Mouse (Mus musculus) heart, adult 2 months (tissue): ENCODE data around the gene Eid3. TPM values are rescaled to one million over a fixed set of nuclear protein-coding genes. Genes with fewer than 3 reads are reported as not detected.

ENCODE experiments used
- DNase-seq, 2 experiments: peaks; one replicate each; pipeline ENCODE4 v3.0.0; 2021
- H3K27ac ChIP-seq: fragments of 200-600 bp; 2 replicates; pipeline ENCODE4 v1.8.1; 2022
- H3K27me3 ChIP-seq: fragments of 200-500 bp; 2 replicates; pipeline ENCODE4 v1.6.1; 2012; ENCODE audit warnings: mild to moderate bottlenecking, low read length, inconsistent platforms, mixed read lengths; ENCODE audit not compliant: control insufficient read depth, insufficient read depth
- H3K36me3 ChIP-seq: fragments of 200-500 bp; 2 replicates; pipeline ENCODE4 v1.6.1; 2012; ENCODE audit warnings: low read length, inconsistent platforms; ENCODE audit not compliant: control insufficient read depth, insufficient read depth
- H3K4me1 ChIP-seq: fragments of 200-500 bp; 2 replicates; pipeline ENCODE4 v1.6.1; 2011; ENCODE audit warnings: low read length; ENCODE audit not compliant: control insufficient read depth, insufficient read depth
- H3K4me3 ChIP-seq: fragments of 200-600 bp; 2 replicates; pipeline ENCODE4 v1.8.1; 2022
- H3K79me2 ChIP-seq: fragments of 200-500 bp; replicated peaks from 2 replicates; pipeline ENCODE4 v1.6.1; 2012; ENCODE audit warnings: mild to moderate bottlenecking, inconsistent platforms, low read length, moderate library complexity, mixed read lengths; ENCODE audit not compliant: control insufficient read depth, insufficient read depth
- H3K9ac ChIP-seq: fragments of 200-500 bp; 2 replicates; pipeline ENCODE4 v1.6.1; 2012; ENCODE audit warnings: low read depth, mild to moderate bottlenecking, control low read depth, inconsistent platforms, low read length, mixed read lengths
- CTCF ChIP-seq: fragments of 200-600 bp; IDR thresholded peaks from 2 replicates; pipeline ENCODE4 v1.8.1; 2022; ENCODE audit warnings: antibody characterized with exemption, mild to moderate bottlenecking, moderate library complexity
- EP300 ChIP-seq: fragments of 200-500 bp; IDR thresholded peaks from 2 replicates; pipeline ENCODE4 v1.6.1; 2011; ENCODE audit warnings: low read depth, low read length, control low read depth; ENCODE audit not compliant: insufficient read depth
- POLR2A ChIP-seq: fragments of 200-500 bp; IDR thresholded peaks from 2 replicates; pipeline ENCODE4 v1.6.1; 2011; ENCODE audit warnings: mild to moderate bottlenecking, low read depth, low read length, control low read depth; ENCODE audit not compliant: insufficient read depth
- WGBS: fragments of 180-500 bp; shearing (Covaris S2); methylation state at CpG from one replicate; pipeline ENCODE4 v1.1.7; 2018; 5-methylcytosine and 5-hydroxymethylcytosine counted together
- intact Hi-C: fragments of 180-260 bp; cut with DNase I; formaldehyde crosslinking; loops from one replicate; pipeline ENCODE4 v1.15.1; 2025
- long read RNA-seq: library from polyadenylated mRNA; stranded (forward); transcript quantifications from one replicate; pipeline ENCODE4 v2.0.0, GENCODE M21; 2021
- polyA plus RNA-seq: library from polyadenylated mRNA; depleted of rRNA; stranded (reverse); fragments of >200 nt; gene quantifications from 2 replicates; pipeline ENCODE4 v1.2.3, GENCODE M21; 2012; rRNA removed
- total RNA-seq, 2 experiments: library from RNA; stranded (reverse); gene quantifications; 2 replicates each; pipeline ENCODE4 v1.2.3; 2021

The Eid3 gene
- total RNA-seq = under 1 TPM; 0.45 to 0.63 TPM
- 0.18 and 0.21 TPM in 2 replicates for polyA plus RNA-seq
- long read RNA-seq = 0 reads

- intact Hi-C loops = no loop called here
- TF ChIP-seq POLR2A = no peak
- TF ChIP-seq EP300 = no peak
- TF ChIP-seq CTCF = no peak
- WGBS = 76% methylated on average over 9 of the region's 9 CpGs
- no peaks in the 10 kb centered on the region for H3K27me3 ChIP-seq
- DNase-seq = no peak
- H3K9ac ChIP-seq = no peak within 1 kb of the TSS
- no peak within 1 kb of the TSS for H3K4me3 ChIP-seq
- H3K36me3 ChIP-seq = 0 out of 2 replicates have a peak, but pooled peaks cover 2% of the 10 kb centered on the region
- peaks cover 3% of the 10 kb centered on the region; the same call in 1 of the 2 replicates for H3K4me1 ChIP-seq
- no peak within 1 kb of the TSS for H3K27ac ChIP-seq
- H3K79me2 ChIP-seq = peaks cover 3% of the 10 kb centered on the region; the same call in 1 of the 2 replicates
These were observed at the start of gene Eid3 for GRCm38 (mm10) chr10:82866356-82866755. TSS of gene Eid3 (plus strand) at chr10:82866626.

GRCm38 (mm10) chr10:82817514-82817913 is 48.9 kb upstream of the Eid3 start:
- no peak for TF ChIP-seq EP300
- no peak for TF ChIP-seq POLR2A
- no peak for TF ChIP-seq CTCF
- DNase-seq = no peak
- no peak overlapping the region for H3K4me3 ChIP-seq
- H3K36me3 ChIP-seq = no peaks in the 10 kb centered on the region
- H3K27ac ChIP-seq = no peak overlapping the region
- no peaks in the 10 kb centered on the region for H3K79me2 ChIP-seq
- WGBS = 91% methylated on average over 3 of the region's 3 CpGs
- H3K9ac ChIP-seq = no peak overlapping the region
- H3K27me3 ChIP-seq = no peaks in the 10 kb centered on the region
- H3K4me1 ChIP-seq = no peaks in the 10 kb centered on the region
- intact Hi-C loops = no loop called here

- Histone ChIP-seq H3K36me3 (no peaks in the 10 kb centered on the region), H3K4me3 (no peak overlapping the region), H3K27ac (no peak overlapping the region), H3K9ac (no peak overlapping the region), H3K4me1 (no peaks in the 10 kb centered on the region), H3K79me2 (no peaks in the 10 kb centered on the region), H3K27me3 (no peaks in the 10 kb centered on the region)
- DNase-seq = no peak
- WGBS = 66% methylated on average over 9 of the region's 9 CpGs
- intact Hi-C loops = no loop called here
- TF ChIP-seq CTCF = no peak
- TF ChIP-seq EP300 = no peak
- TF ChIP-seq POLR2A = no peak
These were observed 48.5 kb upstream of the Eid3 start for GRCm38 (mm10) chr10:82817936-82818335.

- intact Hi-C loops = no loop called here
- no peaks in the 10 kb centered on the region for H3K4me1 ChIP-seq
- H3K4me3 ChIP-seq = no peak overlapping the region
- WGBS = 74% methylated on average over 6 of the region's 6 CpGs
- no peaks in the 10 kb centered on the region for H3K27me3 ChIP-seq
- TF ChIP-seq CTCF (no peak), EP300 (no peak), POLR2A (no peak)
- DNase-seq = no peak
- H3K79me2 ChIP-seq = no peaks in the 10 kb centered on the region
- no peak overlapping the region for H3K27ac ChIP-seq
- no peak overlapping the region for H3K9ac ChIP-seq
- no peaks in the 10 kb centered on the region for H3K36me3 ChIP-seq
These were observed 47.8 kb upstream of the Eid3 start for GRCm38 (mm10) chr10:82818661-82819060.

GRCm38 (mm10) chr10:82823108-82823778 is 43.2 kb upstream of the Eid3 start:
- intact Hi-C loops = no loop called here
- H3K4me3 ChIP-seq = no peak overlapping the region
- TF ChIP-seq POLR2A = no peak
- TF ChIP-seq EP300 = no peak
- no peak for TF ChIP-seq CTCF
- H3K9ac ChIP-seq = no peak overlapping the region
- no peaks in the 10 kb centered on the region for H3K79me2 ChIP-seq
- H3K27me3 ChIP-seq = no peaks in the 10 kb centered on the region
- H3K27ac ChIP-seq = no peak overlapping the region
- WGBS = 70% methylated on average over 14 of the region's 14 CpGs
- no peaks in the 10 kb centered on the region for H3K36me3 ChIP-seq
- no peaks in the 10 kb centered on the region for H3K4me1 ChIP-seq
- no peak for DNase-seq

- no peak overlapping the region for H3K4me3 ChIP-seq
- H3K36me3 ChIP-seq = no peaks in the 10 kb centered on the region
- H3K79me2 ChIP-seq = no peaks in the 10 kb centered on the region
- H3K27me3 ChIP-seq = no peaks in the 10 kb centered on the region
- no peaks in the 10 kb centered on the region for H3K4me1 ChIP-seq
- intact Hi-C loops = no loop called here
- DNase-seq = no peak
- no peak overlapping the region for H3K9ac ChIP-seq
- no peak overlapping the region for H3K27ac ChIP-seq
- TF ChIP-seq CTCF (no peak), EP300 (no peak), POLR2A (no peak)
- WGBS = 60% methylated on average over 5 of the region's 5 CpGs
These were observed 42.6 kb upstream of the Eid3 start for GRCm38 (mm10) chr10:82823779-82824177.
